Mouse (Mus musculus) testis, postnatal 14 days (tissue): ENCODE results near the gene Phlda1.
A peak's percentile ranks its signal among the peaks of the same experiment; 100 is the strongest.

Experiments used
- DNase-seq: peaks from one replicate; pipeline ENCODE4 v3.0.0; 2021; ENCODE audit warnings: low spot score

Phlda1 gene

GRCm38 (mm10) chr10:111505406-111505805, 680 bp upstream of the Phlda1 start:
- DNase-seq = no peak

- no peak for DNase-seq
Observed at GRCm38 (mm10) chr10:111506926-111507459, 907 bp downstream of the Phlda1 start.

DNA sequence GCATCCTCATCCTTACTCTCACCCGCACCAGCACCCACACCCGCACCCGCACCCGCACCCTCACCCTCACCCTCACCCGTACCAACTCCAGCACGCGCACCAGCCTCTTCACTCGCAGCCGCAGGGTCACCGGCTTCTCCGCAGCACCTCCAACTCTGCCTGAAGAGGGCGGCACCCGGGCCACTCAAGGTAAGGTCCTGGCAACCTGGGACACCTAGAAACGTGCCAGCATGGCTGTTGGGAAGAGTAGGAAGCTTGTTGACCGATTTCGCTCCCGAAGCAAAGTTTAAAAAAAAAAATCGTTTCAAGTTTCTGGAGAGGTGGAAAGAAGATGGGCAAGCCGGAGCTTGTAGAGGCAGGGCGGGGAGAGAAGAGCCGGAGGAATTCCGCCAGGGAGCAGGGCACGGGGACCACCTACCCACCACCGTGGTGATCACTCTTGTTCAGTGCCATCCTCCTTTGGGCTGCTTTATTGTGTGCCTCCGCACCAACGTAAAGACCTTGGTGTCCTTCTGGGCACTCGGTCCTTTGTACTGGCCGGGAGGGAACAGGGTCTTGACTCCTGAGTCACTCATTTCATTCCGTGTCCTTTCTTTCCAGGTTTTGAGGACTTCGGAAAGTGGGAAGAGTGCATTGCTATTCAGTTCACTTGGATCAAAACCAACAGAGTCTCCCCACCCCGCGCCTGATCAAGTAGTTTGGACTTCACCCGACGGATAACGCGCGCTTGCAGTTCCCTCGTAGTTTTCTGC, 1.6 kb downstream of the Phlda1 start:
- peak; percentile 45 for DNase-seq

DNA sequence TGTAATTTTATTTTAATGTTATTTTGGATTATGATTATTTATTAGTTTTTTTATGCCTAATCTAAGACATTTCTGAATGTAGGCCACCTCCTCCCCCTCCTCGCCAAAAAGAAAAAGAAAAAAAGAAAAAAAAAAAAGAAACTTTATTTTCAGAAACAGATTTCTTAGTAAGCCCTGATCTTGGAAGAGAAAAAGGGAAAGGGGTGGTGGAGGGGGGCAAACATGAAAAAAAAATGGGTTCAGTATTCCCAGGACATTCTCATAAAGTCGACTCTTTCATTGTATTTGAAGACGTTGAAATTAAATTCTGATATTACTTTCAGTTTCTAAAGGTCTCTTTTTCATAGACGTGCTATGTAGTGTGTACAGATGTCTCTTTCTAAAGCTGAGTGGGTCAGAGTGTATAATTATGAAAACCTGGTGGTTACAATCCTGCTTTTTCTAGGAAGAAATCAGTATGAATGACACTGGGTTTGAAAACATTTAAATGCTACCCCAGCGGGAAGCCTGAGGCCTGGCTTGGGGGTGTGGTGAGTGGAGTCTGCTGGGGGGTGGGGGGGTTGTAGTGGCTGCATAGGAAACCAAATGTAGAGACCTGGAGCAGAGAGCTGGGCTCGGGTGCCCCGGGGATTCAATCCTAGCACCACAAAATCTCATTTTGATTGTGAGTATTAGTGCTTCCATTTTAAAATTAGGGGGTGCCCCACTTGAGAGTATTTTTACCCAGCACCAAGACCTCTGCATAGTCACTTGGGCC, 2.4 kb downstream of the Phlda1 start:
- no peak for DNase-seq

DNA sequence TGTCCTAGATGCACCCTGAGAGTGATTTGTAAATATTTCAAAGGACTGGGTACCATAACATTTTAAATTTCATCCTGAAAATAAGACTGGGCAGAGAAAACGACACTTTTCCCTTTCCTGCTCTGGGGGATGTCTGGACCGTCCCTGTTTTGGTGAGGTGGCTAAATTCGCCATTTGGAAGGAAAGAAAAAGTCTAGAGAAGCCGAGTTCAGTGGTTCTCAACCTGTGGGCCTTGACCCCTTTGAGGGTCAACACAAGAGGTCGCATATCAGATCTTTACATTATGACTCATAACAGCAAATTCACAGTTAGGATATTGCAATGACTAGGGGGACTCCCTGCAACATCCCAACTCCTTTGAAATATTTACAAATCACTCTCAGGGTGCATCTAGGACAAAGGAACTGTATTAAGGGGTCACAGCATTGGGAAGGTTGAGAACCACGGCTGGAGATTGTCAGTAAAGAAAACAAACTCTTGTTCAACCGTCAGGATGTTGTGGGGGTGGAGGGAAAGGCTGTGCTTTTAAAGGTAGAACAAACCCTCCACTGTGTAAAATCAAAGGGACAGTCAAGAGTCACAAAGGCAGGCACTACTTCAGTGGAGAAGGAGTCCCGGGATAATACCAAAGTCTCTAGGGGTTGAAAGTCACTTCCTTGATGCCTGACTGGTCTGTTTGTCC, 3.2 kb downstream of the Phlda1 start:
- DNase-seq = no peak

DNA sequence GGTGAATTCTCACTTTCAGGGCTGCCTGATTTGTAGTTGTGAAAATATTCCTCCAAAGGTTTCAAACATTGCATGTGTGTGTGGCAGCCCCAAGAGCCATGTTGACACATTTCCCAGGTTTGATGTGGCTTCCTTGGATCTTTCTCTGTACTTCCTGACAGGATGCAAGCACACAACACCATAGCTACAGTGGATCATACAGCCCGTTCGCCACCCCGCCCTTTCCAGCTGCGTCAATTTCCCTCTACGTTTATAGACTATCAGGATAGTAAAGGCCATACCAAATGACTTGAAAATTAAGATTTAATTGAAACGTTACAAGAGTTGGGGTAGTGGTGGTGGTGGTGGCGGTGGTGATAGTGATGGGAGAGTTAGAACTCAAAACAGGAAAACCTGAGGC, 3.9 kb downstream of the Phlda1 start:
- DNase-seq = no peak

- DNase-seq = no peak
Observed at GRCm38 (mm10) chr10:111510798-111511197, 4.7 kb downstream of the Phlda1 start.

DNA sequence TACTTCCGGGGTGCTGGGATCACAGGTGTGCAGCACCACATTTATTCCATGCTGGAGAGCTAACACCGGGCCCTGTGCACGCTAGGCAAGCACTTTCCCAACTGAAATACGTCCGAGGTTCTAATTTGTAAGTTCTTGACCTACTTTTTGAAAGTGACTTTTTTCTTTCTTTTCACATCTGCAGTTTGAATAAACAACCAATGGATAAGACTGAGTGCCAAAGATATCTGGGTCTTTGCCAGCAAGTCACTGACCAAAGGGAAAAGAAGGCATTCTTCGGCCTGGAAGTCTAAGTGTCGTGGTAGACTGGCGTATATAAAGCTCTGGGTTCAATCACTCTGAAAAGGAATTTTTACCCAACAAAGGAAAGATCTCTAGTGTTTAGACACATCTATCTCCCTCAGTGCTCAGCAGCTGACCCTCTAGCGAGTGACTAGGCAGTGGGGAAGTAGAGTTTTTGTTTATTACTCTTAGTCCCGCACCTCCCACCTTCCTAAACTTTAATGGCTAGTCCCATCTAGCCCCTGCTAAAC, 6.0 kb downstream of the Phlda1 start:
- DNase-seq = no peak

- no peak for DNase-seq
Observed at GRCm38 (mm10) chr10:111514282-111514885, 8.3 kb downstream of the Phlda1 start.

- DNase-seq = no peak
Observed at GRCm38 (mm10) chr10:111515071-111516010, 9.3 kb downstream of the Phlda1 start.

GRCm38 (mm10) chr10:111516172-111516588, 10.1 kb downstream of the Phlda1 start:
- DNase-seq = no peak

DNA sequence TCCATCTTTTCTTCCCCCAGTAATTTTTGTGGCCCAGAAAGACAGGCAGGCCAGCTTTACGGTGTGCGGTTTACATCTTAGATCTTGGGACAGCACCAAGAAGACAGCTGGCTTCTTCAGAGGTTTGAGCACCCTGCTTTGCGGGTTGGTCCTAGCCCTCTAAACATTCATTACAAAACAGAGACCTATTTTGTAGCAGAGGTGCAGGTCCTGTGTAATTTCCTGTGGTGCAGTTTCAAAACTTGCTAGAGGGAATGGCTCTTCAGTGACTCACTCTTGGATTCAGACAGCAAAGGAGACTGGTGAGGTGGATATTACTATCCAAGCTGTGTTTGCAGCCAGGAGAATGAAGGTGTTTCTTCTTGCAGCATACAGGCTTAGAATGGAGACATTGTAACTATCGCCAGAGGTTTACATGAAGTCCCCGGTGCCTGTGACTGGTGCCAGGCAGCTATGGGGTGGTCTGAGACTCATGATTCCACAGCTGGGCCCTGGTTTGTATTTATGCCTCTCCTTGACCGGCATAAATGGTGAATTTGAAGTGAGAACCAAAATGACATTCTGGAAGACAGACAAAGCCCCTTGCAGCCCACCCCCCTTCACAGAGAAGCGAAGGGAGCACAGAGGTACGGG, 10.8 kb downstream of the Phlda1 start:
- no peak for DNase-seq

- DNase-seq = no peak
Observed at GRCm38 (mm10) chr10:111518350-111518749, 12.3 kb downstream of the Phlda1 start.

DNA sequence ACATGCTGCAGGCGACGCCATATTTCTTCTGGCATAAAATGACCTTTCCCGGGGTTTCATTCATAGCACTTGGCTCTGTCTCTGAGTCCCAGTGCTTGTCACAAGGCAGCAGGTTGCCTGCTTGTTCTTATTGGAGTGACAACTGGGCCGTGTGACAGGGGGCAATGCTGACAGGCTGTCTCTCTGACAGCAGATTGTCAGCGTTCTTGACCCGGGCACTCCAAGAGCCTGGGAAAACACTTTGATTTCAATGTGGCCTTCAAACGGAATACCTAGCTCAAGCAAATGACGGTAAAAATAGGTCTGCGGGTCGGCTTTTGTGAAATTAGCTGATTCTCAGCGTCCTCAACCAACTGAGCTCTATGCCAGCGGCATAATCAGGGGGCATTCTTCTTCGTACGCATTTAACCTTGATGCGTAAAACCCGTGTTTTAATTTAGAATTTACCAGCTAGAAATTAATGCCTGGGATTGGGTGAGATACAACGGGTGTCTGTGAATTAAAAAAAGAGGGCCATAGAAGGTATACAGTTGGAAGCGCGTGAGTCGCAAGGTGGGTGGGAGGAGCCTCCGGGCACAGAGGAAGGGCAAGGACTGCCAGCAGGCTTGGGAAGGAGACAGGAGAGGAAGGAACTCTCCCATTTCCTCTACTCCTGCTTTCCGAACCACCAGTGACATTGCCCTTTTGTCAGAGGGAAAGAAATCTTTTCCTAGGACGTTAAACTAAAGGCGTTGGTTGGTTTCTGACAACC, 13.7 kb downstream of the Phlda1 start:
- DNase-seq = no peak

- DNase-seq = no peak
Observed at GRCm38 (mm10) chr10:111520621-111521020, 14.5 kb downstream of the Phlda1 start.

GRCm38 (mm10) chr10:111521636-111522035, 15.6 kb downstream of the Phlda1 start:
- no peak for DNase-seq

GRCm38 (mm10) chr10:111522230-111522629, 16.1 kb downstream of the Phlda1 start:
- DNase-seq = no peak

GRCm38 (mm10) chr10:111523894-111524293, 17.8 kb downstream of the Phlda1 start:
- no peak for DNase-seq

DNA sequence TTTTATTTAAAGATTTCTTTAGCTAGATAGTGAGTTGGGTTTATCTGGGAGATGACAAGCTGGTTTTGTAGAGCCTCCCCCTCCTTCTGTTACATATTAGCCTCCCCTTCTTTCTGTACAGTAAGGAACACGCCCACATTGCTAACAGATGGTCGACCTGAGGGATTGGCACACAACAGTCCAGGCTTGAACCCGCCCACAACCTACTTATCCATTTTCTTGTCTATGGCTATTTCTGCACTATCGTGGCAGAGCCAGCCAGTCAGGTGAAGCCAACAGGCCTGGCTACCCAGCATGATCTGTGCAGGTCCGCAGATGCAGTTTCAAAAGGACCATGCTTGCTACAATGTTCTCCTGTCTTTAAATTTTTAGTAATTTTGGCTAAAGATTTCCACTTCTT, 21.0 kb downstream of the Phlda1 start:
- no peak for DNase-seq

GRCm38 (mm10) chr10:111527613-111528012, 21.5 kb downstream of the Phlda1 start:
- no peak for DNase-seq
